Mouse (Mus musculus): ENCODE measurements around the gene Zfp358.

DNA sequence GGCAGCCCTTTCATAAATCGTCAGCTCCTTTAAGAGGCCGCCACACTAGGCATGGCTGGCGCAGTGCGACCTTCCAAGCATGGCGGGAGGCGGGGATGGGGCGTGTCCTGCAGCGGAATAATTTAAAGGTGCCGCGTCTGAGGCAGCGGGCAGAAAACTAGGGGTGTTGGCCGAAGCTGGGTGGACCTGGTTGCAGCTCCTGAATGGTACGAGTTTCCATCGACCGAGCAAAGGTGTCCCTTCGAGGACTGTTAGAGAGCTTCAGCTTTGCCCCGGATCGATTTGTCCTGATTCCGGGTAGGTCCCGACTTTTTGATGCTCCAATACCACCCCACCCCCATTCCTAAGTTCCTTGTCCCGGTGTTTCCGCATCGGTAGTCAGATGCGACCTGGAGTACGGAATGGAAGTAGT is 22.3 kb downstream of the Zfp358 start, which contains the start of gene Pnpla6:
- TF ChIP-seq CTCF (conservative IDR thresholded peaks at IDR 0.05; ENCODE audit: insufficient read depth, insufficient read length, low read depth, low read length) (no peak), POLR2A (IDR thresholded peaks at IDR 0.05; ENCODE audit: low read depth, low read length) (peak; percentile 74)
